In the genomic region with DNA sequence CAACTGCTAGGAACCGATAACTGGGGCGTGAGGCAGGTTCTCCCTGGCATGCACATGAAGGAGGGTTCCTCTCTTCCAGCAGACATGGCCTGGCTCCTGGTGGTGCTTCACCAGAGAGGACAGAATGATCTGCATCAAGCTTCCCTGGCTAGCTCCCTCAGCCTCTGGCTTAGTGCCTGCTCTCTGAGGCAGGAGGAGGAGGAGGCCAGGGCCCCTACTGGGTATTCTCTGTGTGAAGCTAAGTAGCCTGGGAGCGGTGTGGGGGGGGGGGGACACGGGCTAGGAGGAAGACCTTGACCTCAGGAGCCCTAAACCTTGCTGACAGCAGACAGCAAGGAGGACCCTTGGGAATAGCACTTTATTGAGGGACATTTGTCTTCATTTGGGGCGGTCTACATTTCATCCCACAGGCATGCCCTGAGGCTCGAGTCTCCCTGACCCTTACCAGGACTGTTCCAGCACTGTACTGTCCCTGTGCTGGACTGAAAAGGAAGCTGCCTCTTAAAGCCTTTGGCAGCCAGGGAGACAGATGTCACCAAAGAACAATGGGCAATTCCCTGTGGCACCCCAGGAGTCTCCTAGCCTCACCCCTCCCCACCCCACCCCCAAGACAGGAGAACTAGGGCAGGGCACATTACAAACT, we compare ENCODE assay signal across 7 mouse cellular contexts.
A peak's percentile ranks its signal among the peaks of the same experiment; 100 is the strongest.
DNase-seq lines count a peak whose midpoint lies in the region; ATAC-seq and TF ChIP-seq lines count a peak whose summit lies in the region.

No protein-coding gene starts in this region.

- no peak for DNase-seq in lung, adult 18-20 months
- peak; percentile 37 for DNase-seq in gastrocnemius, postnatal 25 days
- DNase-seq in kidney, postnatal 0 days (ENCODE audit: low spot score) = peak; percentile 47
- DNase-seq in skeletal muscle tissue, adult 2 months (ENCODE audit: low read depth, low spot score) = peak; percentile 62
- no peak for DNase-seq in liver, embryonic 11.5 days (ENCODE audit: low spot score)
- no peak for DNase-seq in frontal cortex, adult 2 months (ENCODE audit: extremely low spot score in 1 of 2, low spot score in 1 of 2)

- TF ChIP-seq CTCF in kidney, postnatal 0 days (IDR thresholded peaks at IDR 0.05; ENCODE audit: low read depth) = no peak

- H3K27me3 ChIP-seq in lung, embryonic 16.5 days (ENCODE audit: control insufficient read depth, insufficient read depth, low read depth, low read length) = peaks cover 7% of the 10 kb centered on the region
- H3K27me3 ChIP-seq in kidney, postnatal 0 days (ENCODE audit: insufficient read depth, low read length) = no peaks in the 10 kb centered on the region
- peaks cover 34% of the 10 kb centered on the region for H3K27me3 ChIP-seq in liver, embryonic 11.5 days (replicated peaks; ENCODE audit: control insufficient read depth, insufficient read depth, low read length)

- no peaks in the 10 kb centered on the region for H3K9me3 ChIP-seq in lung, embryonic 16.5 days (ENCODE audit: control insufficient read depth, low read length)
- H3K9me3 ChIP-seq in kidney, postnatal 0 days (replicated peaks; ENCODE audit: low read length) = no peaks in the 10 kb centered on the region
- no peaks in the 10 kb centered on the region for H3K9me3 ChIP-seq in liver, embryonic 11.5 days (ENCODE audit: control insufficient read depth, low read length)

- no peak overlapping the region for H3K4me3 ChIP-seq in lung, embryonic 16.5 days (ENCODE audit: low read length)
- no peak overlapping the region for H3K4me3 ChIP-seq in kidney, postnatal 0 days (replicated peaks; ENCODE audit: low read depth, low read length)
- no peak overlapping the region for H3K4me3 ChIP-seq in liver, embryonic 11.5 days (ENCODE audit: low read depth, low read length)

- no peak for ATAC-seq in lung, embryonic 16.5 days (ENCODE audit: low read depth)
- peak; percentile 44; the same call in 1 of the 2 replicates for ATAC-seq in kidney, postnatal 0 days (replicated peaks; ENCODE audit: low FRiP score, low read depth)
- no peak for ATAC-seq in liver, embryonic 11.5 days (replicated peaks; ENCODE audit: low FRiP score)

- H3K9ac ChIP-seq in lung, embryonic 16.5 days (ENCODE audit: low read length) = peak overlapping the region; percentile 14; the same call in 1 of the 2 replicates
- H3K9ac ChIP-seq in kidney, postnatal 0 days (ENCODE audit: low read depth, low read length) = no peak overlapping the region
- H3K9ac ChIP-seq in liver, embryonic 11.5 days (ENCODE audit: low read depth, low read length) = no peak overlapping the region

- WGBS in lung, embryonic 16.5 days = 30% methylated on average over 5 of the region's 6 CpGs
- WGBS in kidney, postnatal 0 days = 32% methylated on average over 6 of the region's 6 CpGs
- WGBS in liver, embryonic 11.5 days = 38% methylated on average over 6 of the region's 6 CpGs

- H3K4me1 ChIP-seq in lung, embryonic 16.5 days (replicated peaks; ENCODE audit: control insufficient read depth, insufficient read depth, low read length) = peaks cover 19% of the 10 kb centered on the region
- H3K4me1 ChIP-seq in kidney, postnatal 0 days (replicated peaks; ENCODE audit: insufficient read depth, low read length) = no peaks in the 10 kb centered on the region
- peaks cover 13% of the 10 kb centered on the region for H3K4me1 ChIP-seq in liver, embryonic 11.5 days (replicated peaks; ENCODE audit: control insufficient read depth, insufficient read depth, low read length)

- no peak overlapping the region for H3K4me2 ChIP-seq in lung, embryonic 16.5 days (ENCODE audit: low read depth, low read length)
- H3K4me2 ChIP-seq in kidney, postnatal 0 days (ENCODE audit: low read length) = no peak overlapping the region
- no peak overlapping the region for H3K4me2 ChIP-seq in liver, embryonic 11.5 days

- H3K27ac ChIP-seq in lung, embryonic 16.5 days (ENCODE audit: low read length) = no peak overlapping the region
- no peak overlapping the region for H3K27ac ChIP-seq in kidney, postnatal 0 days
- no peak overlapping the region for H3K27ac ChIP-seq in liver, embryonic 11.5 days (ENCODE audit: low read depth, low read length)

- H3K36me3 ChIP-seq in lung, embryonic 16.5 days (ENCODE audit: control insufficient read depth, insufficient read depth, low read length) = no peaks in the 10 kb centered on the region
- H3K36me3 ChIP-seq in kidney, postnatal 0 days (ENCODE audit: insufficient read depth, low read length) = no peaks in the 10 kb centered on the region
- H3K36me3 ChIP-seq in liver, embryonic 11.5 days (ENCODE audit: control insufficient read depth, insufficient read depth, low read length) = no peaks in the 10 kb centered on the region

Comparison
In these comparisons a context has a peak if more than half of its experiments do, and no peak if none do; other contexts are left out.
1. DNase-seq: peak in gastrocnemius, postnatal 25 days (single experiment), kidney, postnatal 0 days (single experiment) and skeletal muscle tissue, adult 2 months (single experiment); none in lung, adult 18-20 months (0 of 2), liver, embryonic 11.5 days (single experiment) and frontal cortex, adult 2 months (0 of 2).